Mouse (Mus musculus) small intestine, adult 2 months (tissue): ENCODE data around the gene Trappc1.

Source experiments
- CTCF ChIP-seq: fragments of 200-500 bp; IDR thresholded peaks from 2 replicates; pipeline ENCODE4 v1.5.1; 2012; ENCODE audit warnings: low read depth, mild to moderate bottlenecking, control low read depth, inconsistent platforms, low read length, moderate library complexity, mixed read lengths; ENCODE audit not compliant: insufficient replicate concordance, insufficient read length; ENCODE audit errors: extremely low read depth
- POLR2A ChIP-seq: fragments of 200-500 bp; IDR thresholded peaks from 2 replicates; pipeline ENCODE4 v1.6.1; 2012; ENCODE audit warnings: low read depth, mild to moderate bottlenecking, control low read depth, inconsistent platforms, low read length, moderate library complexity

DNA sequence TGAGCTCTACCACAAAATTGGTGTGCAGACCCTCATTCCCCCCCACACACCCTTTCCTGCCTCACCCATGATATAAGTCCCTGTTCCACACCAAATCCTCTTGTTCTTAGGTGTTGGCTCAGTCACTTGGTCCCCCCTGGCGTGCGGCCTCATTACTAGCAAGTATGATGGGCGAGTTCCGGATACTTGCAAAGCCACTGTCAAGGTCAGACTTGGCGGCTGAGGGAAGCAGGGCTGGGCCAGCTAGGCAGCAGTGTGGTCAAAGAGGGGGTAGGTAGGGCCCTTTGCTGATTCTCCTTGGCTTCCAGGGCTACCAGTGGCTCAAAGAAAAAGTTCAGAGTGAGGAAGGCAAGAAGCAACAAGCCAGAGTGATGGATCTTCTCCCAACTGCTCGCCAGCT lies 7.4 kb downstream of the Trappc1 start:
- TF ChIP-seq CTCF: no peak
- no peak for TF ChIP-seq POLR2A
